Mouse (Mus musculus): ENCODE measurements at regions not wholly inside any gene's neighbourhood (a gene's known extent, or its start where the extent isn't known, plus 50 kb on each side); places are given as distances from the start of the nearest gene placed in this dataset.
"Not testable (repeated sequence)": the region's sequence is repeated elsewhere in the genome, so short reads cannot be mapped to it uniquely, and the experiment has no call there.

DNA sequence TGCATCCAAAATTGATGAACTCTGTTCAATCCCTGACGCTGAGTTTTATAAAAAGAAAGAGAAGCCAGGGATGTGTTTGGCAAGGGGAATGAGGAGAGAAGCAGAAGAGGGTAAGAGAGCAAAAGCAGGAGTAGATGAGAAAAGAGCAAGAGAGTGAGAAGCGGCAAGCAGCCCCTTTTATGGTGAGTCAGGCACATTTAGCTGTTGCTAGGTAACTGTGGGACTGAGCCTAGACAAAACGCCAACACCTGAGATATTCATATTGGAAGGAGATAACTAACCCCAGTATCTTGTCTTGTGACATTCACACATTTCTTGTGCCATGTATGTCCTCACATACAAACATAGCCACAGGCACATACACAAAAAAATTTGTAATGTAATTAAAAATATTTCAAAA is 410.8 kb downstream of the Cylc2 start:
- no peaks in the 10 kb centered on the region for H3K4me1 ChIP-seq (replicated peaks; ENCODE audit: control insufficient read depth, insufficient read depth, low read length)
- 59% methylated on average over 3 of the region's 3 CpGs for WGBS
- H3K27me3 ChIP-seq (ENCODE audit: control insufficient read depth, insufficient read depth, low read length): no peaks in the 10 kb centered on the region
- DNase-seq (ENCODE audit: low spot score): no peak
- H3K4me2 ChIP-seq (replicated peaks): no peak overlapping the region
- H3K9me3 ChIP-seq (ENCODE audit: control insufficient read depth, low read length): no peaks in the 10 kb centered on the region
- H3K36me3 ChIP-seq (replicated peaks; ENCODE audit: control insufficient read depth, insufficient read depth): no peaks in the 10 kb centered on the region
- ATAC-seq (ENCODE audit: low FRiP score): no peak
- no peak overlapping the region for H3K27ac ChIP-seq
- H3K9ac ChIP-seq: no peak overlapping the region
- H3K4me3 ChIP-seq (replicated peaks; ENCODE audit: low read length): no peak overlapping the region

DNA sequence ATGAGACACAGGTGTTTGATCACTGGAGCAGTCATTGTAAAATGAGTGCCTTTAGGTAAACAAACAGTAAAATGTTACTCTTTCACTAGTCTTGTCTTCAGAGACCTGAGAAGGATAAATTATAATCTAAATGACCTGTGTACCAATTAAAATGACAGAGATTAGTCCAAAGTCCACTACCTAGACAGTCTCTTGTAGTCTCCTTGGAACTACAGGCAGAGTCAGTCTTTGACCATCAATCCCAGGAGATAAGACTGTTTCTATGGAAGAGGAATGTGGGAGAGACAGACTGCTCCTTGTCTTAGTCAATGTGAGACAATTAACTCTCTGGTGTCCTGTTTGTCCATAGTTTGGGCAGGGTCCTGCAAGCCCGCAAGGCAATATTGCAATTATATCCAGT is 417.0 kb downstream of the Cylc2 start:
- ATAC-seq (ENCODE audit: low FRiP score) (no peak), DNase-seq (ENCODE audit: low spot score) (no peak)
- WGBS: 86% methylated on average over 1 of the region's 1 CpGs

DNA sequence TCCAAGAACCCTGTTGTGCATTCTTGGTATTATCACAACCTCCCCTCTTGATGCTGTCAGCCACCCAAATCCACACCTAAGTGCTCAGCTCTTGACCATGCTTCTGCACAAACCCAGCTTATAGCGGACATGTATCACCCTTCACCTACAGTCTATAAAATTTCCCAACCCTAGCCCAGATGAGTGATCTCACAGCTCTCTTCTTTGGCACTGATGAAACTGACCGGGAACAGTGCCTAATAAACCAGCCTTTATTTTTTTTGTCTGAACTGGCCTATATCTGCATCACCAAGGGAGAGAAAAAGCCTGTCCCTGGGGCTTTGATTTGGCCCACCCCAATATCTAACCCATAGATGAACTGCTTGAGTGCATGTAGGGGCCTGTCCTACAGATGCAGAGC is 440.8 kb downstream of the Cylc2 start:
- H3K36me3 ChIP-seq (replicated peaks; ENCODE audit: control insufficient read depth, insufficient read depth): no peaks in the 10 kb centered on the region
- no peak overlapping the region for H3K4me2 ChIP-seq (replicated peaks)
- WGBS: 90% methylated on average over 2 of the region's 2 CpGs
- no peaks in the 10 kb centered on the region for H3K4me1 ChIP-seq (replicated peaks; ENCODE audit: control insufficient read depth, insufficient read depth, low read length)
- H3K4me3 ChIP-seq (replicated peaks; ENCODE audit: low read length): no peak overlapping the region
- DNase-seq (ENCODE audit: low spot score): no peak
- no peak for ATAC-seq (ENCODE audit: low FRiP score)
- H3K9ac ChIP-seq: no peak overlapping the region
- no peak overlapping the region for H3K27ac ChIP-seq
- H3K9me3 ChIP-seq (ENCODE audit: control insufficient read depth, low read length): no peaks in the 10 kb centered on the region
- no peaks in the 10 kb centered on the region for H3K27me3 ChIP-seq (ENCODE audit: control insufficient read depth, insufficient read depth, low read length)

More for the DNA sequence above, 417.0 kb downstream of the Cylc2 start:
- no peak overlapping the region for H3K4me2 ChIP-seq (replicated peaks)
- H3K9ac ChIP-seq: no peak overlapping the region
- H3K4me1 ChIP-seq (replicated peaks; ENCODE audit: control insufficient read depth, insufficient read depth, low read length): no peaks in the 10 kb centered on the region
- H3K27ac ChIP-seq: no peak overlapping the region
- H3K9me3 ChIP-seq (ENCODE audit: control insufficient read depth, low read length): no peaks in the 10 kb centered on the region
- no peak overlapping the region for H3K4me3 ChIP-seq (replicated peaks; ENCODE audit: low read length)
- no peaks in the 10 kb centered on the region for H3K27me3 ChIP-seq (ENCODE audit: control insufficient read depth, insufficient read depth, low read length)
- H3K36me3 ChIP-seq (replicated peaks; ENCODE audit: control insufficient read depth, insufficient read depth): no peaks in the 10 kb centered on the region

DNA sequence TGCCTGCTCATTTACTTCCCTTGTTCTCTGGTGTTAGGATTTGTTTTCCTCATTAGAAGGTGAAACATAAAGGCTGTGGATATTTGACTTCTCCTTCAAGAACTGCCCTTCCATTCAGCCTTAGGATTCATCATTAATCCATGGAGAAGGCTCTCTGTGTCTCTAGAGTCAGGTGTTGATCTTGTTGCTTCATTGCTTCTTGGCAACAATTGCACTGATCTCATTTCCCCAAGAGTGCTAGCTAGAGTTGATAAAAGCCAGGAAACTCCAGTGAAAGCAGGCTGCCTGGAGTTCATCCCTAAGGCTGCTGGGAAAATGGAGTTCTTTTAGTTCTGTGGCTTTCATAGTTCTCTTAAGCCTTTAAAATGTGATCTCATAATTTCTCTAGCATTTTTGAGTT is 441.8 kb downstream of the Cylc2 start:
- H3K4me1 ChIP-seq (replicated peaks; ENCODE audit: control insufficient read depth, insufficient read depth, low read length): no peaks in the 10 kb centered on the region
- H3K9ac ChIP-seq: no peak overlapping the region
- no peaks in the 10 kb centered on the region for H3K36me3 ChIP-seq (replicated peaks; ENCODE audit: control insufficient read depth, insufficient read depth)
- DNase-seq (ENCODE audit: low spot score): no peak
- no peaks in the 10 kb centered on the region for H3K27me3 ChIP-seq (ENCODE audit: control insufficient read depth, insufficient read depth, low read length)
- no peak overlapping the region for H3K27ac ChIP-seq
- no peaks in the 10 kb centered on the region for H3K9me3 ChIP-seq (ENCODE audit: control insufficient read depth, low read length)
- ATAC-seq (ENCODE audit: low FRiP score): no peak
- no peak overlapping the region for H3K4me2 ChIP-seq (replicated peaks)
- H3K4me3 ChIP-seq (replicated peaks; ENCODE audit: low read length): no peak overlapping the region

DNA sequence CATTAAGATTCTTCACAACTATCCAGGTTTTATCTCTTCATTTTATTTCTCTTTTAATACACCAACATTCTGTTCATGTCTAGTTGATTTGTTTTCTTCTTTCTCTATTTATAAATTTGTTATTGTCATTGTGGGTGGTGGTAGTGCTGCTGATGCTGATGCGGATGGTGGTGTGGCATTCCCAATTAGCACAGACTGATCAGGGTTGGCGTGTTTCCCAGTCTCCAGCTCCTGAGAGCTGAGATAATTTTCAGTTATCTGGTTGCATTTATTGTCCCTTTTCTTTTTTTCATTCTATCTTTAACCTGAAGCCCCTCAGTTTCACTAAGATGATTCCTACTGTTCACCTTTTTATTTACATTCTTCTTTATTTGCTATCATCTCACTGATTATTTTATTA is 455.0 kb downstream of the Cylc2 start:
- H3K4me3 ChIP-seq (replicated peaks; ENCODE audit: low read length): no peak overlapping the region
- no peak overlapping the region for H3K4me2 ChIP-seq (replicated peaks)
- no peak for DNase-seq (ENCODE audit: low spot score)
- no peaks in the 10 kb centered on the region for H3K9me3 ChIP-seq (ENCODE audit: control insufficient read depth, low read length)
- no peak overlapping the region for H3K27ac ChIP-seq
- H3K9ac ChIP-seq: no peak overlapping the region
- H3K4me1 ChIP-seq (replicated peaks; ENCODE audit: control insufficient read depth, insufficient read depth, low read length): no peaks in the 10 kb centered on the region
- no peak for ATAC-seq (ENCODE audit: low FRiP score)
- H3K27me3 ChIP-seq (ENCODE audit: control insufficient read depth, insufficient read depth, low read length): no peaks in the 10 kb centered on the region
- no peaks in the 10 kb centered on the region for H3K36me3 ChIP-seq (replicated peaks; ENCODE audit: control insufficient read depth, insufficient read depth)
- WGBS: 77% methylated on average over 2 of the region's 2 CpGs

DNA sequence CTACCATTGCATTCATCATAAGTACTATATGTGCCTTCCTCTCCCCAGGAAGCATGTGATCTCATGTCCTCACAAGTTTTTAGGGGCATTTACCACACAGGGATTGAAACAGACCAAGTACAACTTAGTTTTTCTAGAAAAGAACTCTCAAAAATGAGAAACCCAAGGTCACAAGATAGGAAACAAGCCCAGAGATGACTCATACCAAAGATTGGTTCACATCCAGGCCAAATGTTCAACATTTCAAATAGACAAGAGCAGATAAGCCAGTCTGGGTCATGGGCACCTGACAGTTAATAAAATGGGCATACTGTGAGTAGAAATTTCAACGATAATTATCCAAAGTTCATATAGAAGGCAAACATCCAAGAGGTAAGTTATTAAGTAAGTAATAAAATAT is 457.9 kb downstream of the Cylc2 start:
- Histone ChIP-seq H3K36me3 (replicated peaks; ENCODE audit: control insufficient read depth, insufficient read depth) (no peaks in the 10 kb centered on the region), H3K9ac (no peak overlapping the region), H3K27me3 (ENCODE audit: control insufficient read depth, insufficient read depth, low read length) (no peaks in the 10 kb centered on the region), H3K4me3 (replicated peaks; ENCODE audit: low read length) (no peak overlapping the region), H3K4me1 (replicated peaks; ENCODE audit: control insufficient read depth, insufficient read depth, low read length) (no peaks in the 10 kb centered on the region), H3K4me2 (replicated peaks) (no peak overlapping the region), H3K9me3 (ENCODE audit: control insufficient read depth, low read length) (no peaks in the 10 kb centered on the region), H3K27ac (no peak overlapping the region)
- no peak for ATAC-seq (ENCODE audit: low FRiP score)
- DNase-seq (ENCODE audit: low spot score): no peak
- WGBS: 97% methylated on average over 1 of the region's 1 CpGs

DNA sequence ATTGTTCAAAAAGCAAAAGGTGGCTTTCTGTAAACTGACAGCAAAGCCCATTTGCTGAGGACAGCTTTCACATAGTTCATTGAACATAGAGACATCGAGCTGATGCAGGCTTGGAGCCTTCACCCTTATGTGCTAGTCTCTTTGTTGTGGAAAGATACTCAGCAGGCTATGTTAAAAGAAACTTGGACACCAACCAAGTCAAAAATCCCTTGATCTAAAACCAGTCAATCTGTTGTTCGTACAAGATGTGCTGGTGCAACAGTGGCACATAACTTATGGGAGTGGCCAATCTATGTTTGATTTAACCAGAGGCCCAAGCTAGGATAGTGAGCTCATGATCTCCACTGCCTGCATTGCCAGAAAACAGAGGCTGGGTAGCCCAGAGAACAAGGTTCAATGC is 462.6 kb downstream of the Cylc2 start:
- whole genome bisulfite sequencing: 71% methylated on average over 2 of the region's 2 CpGs
- Histone ChIP-seq H3K4me3 (replicated peaks; ENCODE audit: low read length) (no peak overlapping the region), H3K9me3 (ENCODE audit: control insufficient read depth, low read length) (no peaks in the 10 kb centered on the region), H3K9ac (no peak overlapping the region), H3K27ac (no peak overlapping the region), H3K4me1 (replicated peaks; ENCODE audit: control insufficient read depth, insufficient read depth, low read length) (no peaks in the 10 kb centered on the region), H3K27me3 (ENCODE audit: control insufficient read depth, insufficient read depth, low read length) (no peaks in the 10 kb centered on the region), H3K4me2 (replicated peaks) (no peak overlapping the region), H3K36me3 (replicated peaks; ENCODE audit: control insufficient read depth, insufficient read depth) (no peaks in the 10 kb centered on the region)
- DNase-seq (ENCODE audit: low spot score): no peak
- ATAC-seq (ENCODE audit: low FRiP score): no peak

DNA sequence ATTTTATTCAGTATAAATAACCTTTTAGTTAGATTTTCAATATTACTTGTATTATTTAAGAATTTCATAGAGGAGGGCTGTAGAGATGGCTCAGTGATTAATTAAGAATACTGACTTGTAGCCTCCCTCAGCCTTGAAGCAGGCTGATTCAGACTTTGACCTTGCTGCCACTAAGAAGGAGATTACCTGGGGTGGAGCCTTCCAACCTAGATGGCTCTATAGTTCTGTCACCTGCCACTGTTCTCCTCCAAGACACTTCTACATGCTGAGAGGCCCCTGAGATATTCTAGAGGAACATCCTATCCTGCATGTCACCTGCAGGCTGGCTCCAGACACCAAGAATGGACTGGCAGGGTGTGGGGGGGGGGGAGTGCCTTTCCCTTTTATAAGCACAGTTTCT is 466.9 kb downstream of the Cylc2 start:
- not testable (repeated sequence) for ATAC-seq (ENCODE audit: low FRiP score); H3K27me3 ChIP-seq (ENCODE audit: control insufficient read depth, insufficient read depth, low read length); H3K4me2 ChIP-seq (replicated peaks); H3K27ac ChIP-seq; DNase-seq (ENCODE audit: low spot score); H3K4me3 ChIP-seq (replicated peaks; ENCODE audit: low read length); H3K36me3 ChIP-seq (replicated peaks; ENCODE audit: control insufficient read depth, insufficient read depth); H3K9me3 ChIP-seq (ENCODE audit: control insufficient read depth, low read length); H3K4me1 ChIP-seq (replicated peaks; ENCODE audit: control insufficient read depth, insufficient read depth, low read length); H3K9ac ChIP-seq

DNA sequence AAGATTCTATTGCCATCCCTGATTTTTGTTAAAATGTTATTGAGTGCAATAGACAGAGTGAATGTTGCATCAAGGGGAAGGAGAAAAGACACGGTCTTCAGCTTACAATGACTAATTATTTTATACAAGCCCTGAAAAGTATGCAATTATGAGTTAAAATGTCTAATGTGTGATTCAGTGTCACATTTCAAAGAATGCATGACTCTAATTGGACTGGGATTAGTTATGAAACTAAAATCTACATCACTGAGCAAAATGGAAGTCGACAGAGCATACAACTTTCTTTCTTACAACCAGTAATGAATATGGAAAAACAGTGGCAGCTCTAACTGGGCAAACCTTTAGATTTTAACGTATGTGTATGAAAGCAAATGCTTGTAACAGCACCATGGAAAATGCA is 470.2 kb downstream of the Cylc2 start:
- Histone ChIP-seq H3K9me3 (ENCODE audit: control insufficient read depth, low read length) (no peaks in the 10 kb centered on the region), H3K36me3 (replicated peaks; ENCODE audit: control insufficient read depth, insufficient read depth) (no peaks in the 10 kb centered on the region), H3K27me3 (ENCODE audit: control insufficient read depth, insufficient read depth, low read length) (no peaks in the 10 kb centered on the region), H3K4me3 (replicated peaks; ENCODE audit: low read length) (no peak overlapping the region), H3K27ac (no peak overlapping the region), H3K9ac (no peak overlapping the region), H3K4me1 (replicated peaks; ENCODE audit: control insufficient read depth, insufficient read depth, low read length) (no peaks in the 10 kb centered on the region), H3K4me2 (replicated peaks) (no peak overlapping the region)
- no peak for ATAC-seq (ENCODE audit: low FRiP score)
- WGBS: 80% methylated on average over 3 of the region's 3 CpGs
- peak; percentile 19 for DNase-seq (ENCODE audit: low spot score)

All from hindbrain, embryonic 14.5 days (tissue).